Mouse (Mus musculus): ENCODE measurements around the gene Npy5r. TPM values are rescaled to one million over a fixed set of nuclear protein-coding genes. Genes with fewer than 3 reads are reported as not detected.

Npy5r gene
- polyA plus RNA-seq (2015; fragmentation: Nextera tagmentation; extraction: Ambion mirVana) = 2.8 and 2.9 TPM in 2 replicates

DNA sequence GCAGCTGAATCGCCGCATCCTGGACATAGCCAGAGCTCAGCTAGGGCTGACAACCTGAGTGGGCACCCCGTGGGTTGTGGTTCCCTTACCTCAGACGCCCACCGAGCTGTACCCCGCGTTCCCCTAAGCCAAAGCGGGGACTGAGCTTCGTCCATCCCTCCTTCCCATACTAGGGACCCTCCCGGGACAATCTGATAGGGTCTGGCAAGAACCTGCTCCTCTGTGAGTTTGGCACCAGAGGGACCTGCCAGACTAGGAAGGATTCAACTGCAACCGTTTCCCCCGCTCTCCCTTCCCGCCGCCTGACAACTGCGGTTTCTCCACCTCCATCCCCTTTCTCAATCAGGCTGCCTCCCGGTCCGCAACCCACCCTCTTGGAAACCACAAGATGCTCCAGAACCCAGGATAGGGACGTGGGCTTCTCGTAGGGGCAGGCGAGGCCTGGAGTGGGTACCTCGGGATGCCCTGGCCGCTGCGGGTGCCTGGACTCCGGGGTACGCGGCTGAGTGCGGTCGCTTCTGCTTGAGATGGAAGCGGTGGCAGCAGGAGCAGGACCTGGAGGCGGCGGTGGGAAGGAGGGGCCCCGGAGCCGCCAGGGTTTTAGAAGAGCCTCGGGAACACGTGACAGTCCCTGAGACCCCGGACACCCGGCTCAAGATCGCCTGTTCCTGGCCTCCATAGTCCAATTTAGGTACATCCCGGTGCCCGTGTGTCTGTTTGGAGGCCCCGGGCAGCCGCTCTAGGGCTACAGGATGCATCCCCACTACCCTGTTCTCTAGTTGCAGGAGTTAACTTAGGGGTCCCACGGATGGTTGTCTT lies at the start of gene Npy5r:
Npy5r (minus strand) TSS at position 618 of the 819 bp plus-strand sequence.
- H3K27ac ChIP-seq (replicated peaks) = peak within 1 kb of the TSS; percentile 61; the same call in 1 of the 2 replicates
- peaks cover 18% of the 10 kb centered on the region; the same call in 1 of the 2 replicates for H3K4me1 ChIP-seq
- no peaks in the 10 kb centered on the region for H3K9me3 ChIP-seq (replicated peaks)
- peak; percentile 82 for ATAC-seq (ENCODE audit: low FRiP score)
- peak within 1 kb of the TSS; percentile 76 for H3K9ac ChIP-seq (replicated peaks)
- H3K36me3 ChIP-seq = no peaks in the 10 kb centered on the region
- 1% methylated on average over 43 of the region's 43 CpGs for whole genome bisulfite sequencing
- peak within 1 kb of the TSS; percentile 91 for H3K4me2 ChIP-seq
- no peaks in the 10 kb centered on the region for H3K27me3 ChIP-seq (replicated peaks)
- H3K4me3 ChIP-seq (replicated peaks) = peak within 1 kb of the TSS; percentile 58

DNA sequence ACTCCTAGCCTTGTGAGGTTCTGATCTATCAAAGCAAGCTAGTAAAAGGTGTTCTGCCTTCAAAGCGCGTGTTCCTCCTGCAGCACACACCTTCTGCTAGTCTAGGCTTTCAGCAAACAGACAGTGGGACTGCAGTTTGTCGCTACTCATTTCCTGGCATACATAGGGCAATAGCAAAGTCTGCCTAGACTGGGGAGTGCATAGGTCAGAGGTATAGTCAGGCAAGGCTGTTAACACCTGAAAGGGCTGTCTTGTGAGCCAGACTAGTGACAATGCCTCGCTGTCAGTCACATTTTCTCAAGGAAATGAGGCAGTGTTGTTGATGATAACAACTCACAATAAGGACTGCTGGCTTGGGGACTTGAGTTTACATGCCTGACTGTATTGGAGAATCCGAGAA lies 44.0 kb upstream of the Npy5r start:
- Histone ChIP-seq H3K27me3 (replicated peaks) (no peaks in the 10 kb centered on the region), H3K4me1 (no peaks in the 10 kb centered on the region), H3K9ac (replicated peaks) (no peak overlapping the region), H3K9me3 (replicated peaks) (no peaks in the 10 kb centered on the region), H3K36me3 (no peaks in the 10 kb centered on the region), H3K27ac (replicated peaks) (no peak overlapping the region), H3K4me3 (replicated peaks) (no peak overlapping the region), H3K4me2 (no peak overlapping the region)
- no peak for ATAC-seq (ENCODE audit: low FRiP score)
- WGBS = 62% methylated on average over 5 of the region's 5 CpGs

DNA sequence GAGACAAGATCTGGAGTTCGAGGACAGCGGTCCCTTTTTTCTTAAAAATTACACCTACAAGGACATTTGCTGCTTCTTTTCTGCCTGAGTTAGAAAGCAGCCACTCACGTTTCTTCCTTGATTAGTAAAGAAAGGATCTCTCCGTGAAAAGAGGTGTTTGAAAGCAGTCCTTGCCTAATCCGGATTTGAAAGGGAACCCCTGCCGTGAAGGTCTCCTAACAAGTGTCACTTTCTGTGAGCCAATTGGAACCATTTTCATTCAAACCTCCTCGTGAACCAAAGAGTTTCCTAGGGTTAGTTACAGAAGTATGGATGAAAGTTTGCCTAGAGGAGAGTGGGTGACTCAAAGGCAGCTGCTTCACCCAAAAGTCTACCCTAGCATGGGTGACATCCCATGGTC lies 41.5 kb upstream of the Npy5r start:
- Histone ChIP-seq H3K4me3 (replicated peaks) (no peak overlapping the region), H3K36me3 (no peaks in the 10 kb centered on the region), H3K27ac (replicated peaks) (no peak overlapping the region), H3K4me1 (no peaks in the 10 kb centered on the region), H3K27me3 (replicated peaks) (no peaks in the 10 kb centered on the region), H3K4me2 (no peak overlapping the region), H3K9ac (replicated peaks) (no peak overlapping the region), H3K9me3 (replicated peaks) (no peaks in the 10 kb centered on the region)
- ATAC-seq (ENCODE audit: low FRiP score) = no peak
- 39% methylated on average over 7 of the region's 7 CpGs for WGBS

DNA sequence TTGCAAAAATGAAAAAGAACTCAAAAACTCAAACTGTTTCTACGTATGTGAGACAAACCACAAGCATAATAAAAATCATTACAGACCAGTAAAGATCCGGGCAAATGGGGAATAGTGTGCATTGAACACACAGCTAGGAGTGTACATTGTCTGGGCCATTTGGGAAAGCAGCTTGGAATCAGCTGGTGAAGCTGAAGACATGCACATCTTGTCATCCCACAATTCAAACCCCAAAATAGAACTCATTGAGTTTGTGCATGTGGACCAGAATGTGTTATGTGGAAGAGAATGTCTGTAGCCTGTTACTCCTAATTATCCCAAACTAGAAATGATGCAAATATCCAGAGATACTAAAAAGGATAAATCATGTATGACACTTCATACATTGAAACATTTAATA lies 34.9 kb upstream of the Npy5r start:
- no peaks in the 10 kb centered on the region for H3K9me3 ChIP-seq (replicated peaks)
- no peaks in the 10 kb centered on the region for H3K27me3 ChIP-seq (replicated peaks)
- no peak for ATAC-seq (ENCODE audit: low FRiP score)
- no peak overlapping the region for H3K4me2 ChIP-seq
- H3K4me1 ChIP-seq = no peaks in the 10 kb centered on the region
- WGBS = 76% methylated on average over 2 of the region's 2 CpGs
- no peaks in the 10 kb centered on the region for H3K36me3 ChIP-seq
- H3K4me3 ChIP-seq (replicated peaks) = no peak overlapping the region
- H3K27ac ChIP-seq (replicated peaks) = no peak overlapping the region
- no peak overlapping the region for H3K9ac ChIP-seq (replicated peaks)

DNA sequence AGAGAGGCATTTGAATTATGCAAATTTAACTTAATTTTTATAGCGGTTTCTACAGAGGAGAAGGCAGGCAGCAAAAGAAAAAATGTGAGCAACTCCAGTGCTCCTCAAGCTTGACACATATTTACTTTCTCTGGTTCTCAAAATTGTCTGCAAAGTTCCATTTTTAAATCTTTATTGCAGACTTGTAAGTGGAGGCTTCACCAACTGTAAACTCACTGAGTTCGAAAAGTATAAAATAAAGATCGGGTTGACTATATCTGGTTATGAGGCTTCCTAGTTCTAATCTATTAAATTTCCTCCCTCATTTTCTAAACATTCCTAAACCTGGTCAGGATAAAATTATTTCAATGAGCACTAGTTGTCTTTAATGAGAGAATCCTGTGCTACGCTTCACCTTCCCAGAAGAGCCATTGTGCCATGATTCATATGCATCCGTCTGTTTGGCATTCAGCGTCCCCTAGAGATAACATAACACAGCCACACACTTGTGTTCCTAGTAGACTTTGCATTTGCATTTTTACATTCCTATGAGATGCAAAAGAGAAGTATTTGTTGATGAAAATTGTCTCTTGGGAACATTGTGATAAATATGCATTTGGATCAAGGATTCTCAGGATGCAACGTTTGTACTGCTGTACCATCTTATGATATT lies 26.5 kb upstream of the Npy5r start:
- WGBS = 71% methylated on average over 7 of the region's 7 CpGs
- no peak for ATAC-seq (ENCODE audit: low FRiP score)
- no peaks in the 10 kb centered on the region for H3K27me3 ChIP-seq (replicated peaks)
- no peak overlapping the region for H3K4me2 ChIP-seq
- no peaks in the 10 kb centered on the region for H3K36me3 ChIP-seq
- no peaks in the 10 kb centered on the region for H3K4me1 ChIP-seq
- H3K9ac ChIP-seq (replicated peaks) = no peak overlapping the region
- H3K27ac ChIP-seq (replicated peaks) = no peak overlapping the region
- no peak overlapping the region for H3K4me3 ChIP-seq (replicated peaks)
- no peaks in the 10 kb centered on the region for H3K9me3 ChIP-seq (replicated peaks)

DNA sequence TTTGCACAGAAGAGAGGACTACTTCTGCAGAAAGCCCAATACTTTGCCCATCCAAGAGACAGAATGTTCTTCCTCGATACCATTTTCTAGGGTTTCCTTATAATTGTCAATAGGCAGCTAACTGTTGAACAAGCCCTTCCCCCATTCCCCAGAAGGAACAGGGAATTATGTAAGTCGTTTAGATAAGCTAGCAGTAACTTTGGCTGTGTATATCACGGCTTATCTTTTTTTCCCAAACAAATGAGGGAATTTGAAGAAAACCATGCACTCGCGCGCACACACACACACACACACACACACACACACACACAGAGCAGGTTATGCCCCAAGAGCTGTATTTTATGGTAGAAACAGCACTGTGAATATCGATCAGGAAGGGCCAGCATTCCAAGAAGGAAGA lies 10.9 kb upstream of the Npy5r start:
- WGBS = 70% methylated on average over 7 of the region's 7 CpGs
- H3K4me3 ChIP-seq (replicated peaks) = peak overlapping the region; percentile 50
- no peak for ATAC-seq (ENCODE audit: low FRiP score)
- no peak overlapping the region for H3K27ac ChIP-seq (replicated peaks)
- no peaks in the 10 kb centered on the region for H3K36me3 ChIP-seq
- H3K9me3 ChIP-seq (replicated peaks) = no peaks in the 10 kb centered on the region
- H3K27me3 ChIP-seq (replicated peaks) = no peaks in the 10 kb centered on the region
- H3K9ac ChIP-seq (replicated peaks) = no peak overlapping the region
- peaks cover 13% of the 10 kb centered on the region for H3K4me1 ChIP-seq
- H3K4me2 ChIP-seq = peak overlapping the region; percentile 79

DNA sequence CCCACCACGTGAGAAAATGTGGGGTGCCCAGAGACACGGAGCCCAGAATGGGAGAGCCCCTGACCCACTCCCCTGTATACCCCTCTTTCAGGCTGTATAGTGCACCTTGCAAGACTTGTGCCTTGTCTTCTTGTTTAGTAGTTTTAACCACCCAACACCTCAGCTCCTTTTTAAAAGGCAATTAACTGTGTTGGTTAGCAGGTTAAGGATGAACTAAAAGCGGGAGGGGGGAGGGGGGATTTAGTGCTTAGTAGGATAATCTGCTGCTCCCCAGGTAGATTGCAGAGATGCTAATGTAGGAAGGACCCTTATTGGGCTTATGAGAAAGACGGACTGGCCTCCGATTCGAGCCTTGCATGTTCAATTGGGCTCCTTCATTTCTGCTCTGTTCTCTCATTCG lies 10.1 kb upstream of the Npy5r start:
- Histone ChIP-seq H3K27me3 (replicated peaks) (no peaks in the 10 kb centered on the region), H3K4me3 (replicated peaks) (peak overlapping the region; percentile 50), H3K9ac (replicated peaks) (peak overlapping the region; percentile 42), H3K36me3 (no peaks in the 10 kb centered on the region), H3K4me2 (peak overlapping the region; percentile 79), H3K4me1 (peaks cover 13% of the 10 kb centered on the region), H3K27ac (replicated peaks) (no peak overlapping the region), H3K9me3 (replicated peaks) (no peaks in the 10 kb centered on the region)
- 4% methylated on average over 7 of the region's 7 CpGs for WGBS
- peak; percentile 34 for ATAC-seq (ENCODE audit: low FRiP score)

DNA sequence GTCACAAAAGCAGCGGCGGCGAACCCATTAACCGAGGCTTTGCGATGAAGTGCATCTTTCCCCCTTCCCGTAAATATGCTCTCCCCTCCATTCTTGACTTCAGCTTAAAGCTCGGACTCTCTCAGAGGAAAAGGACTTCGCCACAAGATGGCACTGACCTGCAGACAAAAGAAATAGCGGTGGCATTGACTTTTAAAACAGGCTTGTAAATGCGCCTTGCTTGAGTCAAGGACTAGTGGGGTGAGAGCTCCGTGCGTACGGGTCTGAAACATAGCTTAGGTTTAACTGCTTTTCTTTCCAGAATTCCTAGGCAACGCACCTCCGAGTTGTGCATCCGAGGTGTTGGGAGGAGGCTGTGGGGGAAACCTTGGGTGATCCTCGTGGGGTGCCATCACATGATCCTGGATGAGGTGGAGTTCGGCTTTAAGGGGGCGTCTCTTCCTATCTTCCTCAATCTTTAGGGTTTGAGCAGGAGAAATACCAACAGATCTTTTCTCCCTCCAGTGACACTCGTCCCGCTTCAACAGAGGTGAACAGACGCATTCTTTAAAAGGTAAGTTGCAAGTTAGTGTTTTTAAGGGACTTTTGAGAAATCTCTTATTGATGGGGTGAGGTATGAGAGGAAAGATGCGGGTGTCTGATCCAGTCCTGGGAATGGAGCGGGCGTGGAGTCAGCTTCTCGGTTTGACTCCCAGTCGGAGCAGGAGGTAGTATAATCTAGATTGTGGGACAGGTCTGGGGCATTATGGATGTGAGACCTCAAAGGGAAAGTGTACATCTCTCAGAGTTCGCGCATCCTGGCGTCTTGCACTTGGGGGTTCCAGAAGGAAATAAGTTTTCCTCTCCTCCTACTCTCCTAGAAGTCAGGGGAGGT lies 9.3 kb upstream of the Npy5r start, which contains the start of gene Npy1r:
Npy1r (plus strand) TSS at position 223 of the 874 bp plus-strand sequence.
- Histone ChIP-seq H3K4me2 (peak within 1 kb of the TSS; percentile 79), H3K27me3 (replicated peaks) (no peaks in the 10 kb centered on the region), H3K4me3 (replicated peaks) (peak within 1 kb of the TSS; percentile 50), H3K4me1 (peaks cover 13% of the 10 kb centered on the region), H3K9ac (replicated peaks) (peak within 1 kb of the TSS; percentile 42), H3K36me3 (no peaks in the 10 kb centered on the region), H3K27ac (replicated peaks) (peak within 1 kb of the TSS; percentile 54; the same call in 1 of the 2 replicates), H3K9me3 (replicated peaks) (no peaks in the 10 kb centered on the region)
- 1% methylated on average over 30 of the region's 30 CpGs for WGBS
- ATAC-seq (ENCODE audit: low FRiP score) = peak; percentile 85

DNA sequence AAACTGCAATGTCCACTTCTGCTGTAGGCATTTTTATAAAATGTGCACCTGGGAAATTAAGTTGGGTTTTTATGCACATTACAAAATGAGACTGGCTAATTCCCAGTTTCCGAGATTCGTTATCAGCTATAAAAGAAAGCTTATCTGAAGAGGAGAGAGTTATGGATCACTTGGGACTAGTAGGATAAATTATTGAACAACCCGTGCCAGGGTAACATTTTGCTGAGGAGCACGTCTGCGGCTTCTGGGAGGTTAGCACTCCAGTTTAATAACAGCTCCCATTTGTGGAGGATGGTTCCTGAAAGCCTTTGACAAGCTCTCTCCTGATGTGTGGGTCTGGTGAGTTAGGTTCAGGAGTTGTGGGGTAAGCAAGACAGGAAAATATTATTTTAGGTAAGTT lies 2.5 kb upstream of the Npy5r start:
- H3K27me3 ChIP-seq (replicated peaks) = no peaks in the 10 kb centered on the region
- 34% methylated on average over 5 of the region's 5 CpGs for WGBS
- peak; percentile 36 for ATAC-seq (ENCODE audit: low FRiP score)

DNA sequence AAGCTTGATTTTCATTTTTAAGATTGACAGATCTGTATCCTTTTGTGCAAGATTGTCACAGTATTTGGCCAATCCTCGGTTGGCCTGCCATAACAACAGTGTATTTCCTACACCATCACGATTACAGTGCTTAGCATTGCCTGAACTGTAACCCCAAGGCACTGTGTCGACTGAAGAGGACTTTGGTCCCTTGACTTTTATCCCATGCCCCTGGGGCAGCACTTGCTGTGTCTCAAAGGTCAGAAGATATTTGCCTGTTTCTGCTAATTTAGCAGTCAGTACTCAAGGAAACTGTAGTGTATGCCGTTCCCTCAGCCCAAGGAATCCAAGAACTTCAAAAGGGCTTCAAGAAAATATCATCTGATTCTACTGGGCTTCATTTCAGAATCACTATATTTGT lies 871 bp upstream of the Npy5r start:
- Histone ChIP-seq H3K4me2 (peak overlapping the region; percentile 91), H3K4me1 (peaks cover 18% of the 10 kb centered on the region; the same call in 1 of the 2 replicates), H3K9ac (replicated peaks) (no peak overlapping the region), H3K27ac (replicated peaks) (no peak overlapping the region), H3K4me3 (replicated peaks) (no peak overlapping the region), H3K27me3 (replicated peaks) (no peaks in the 10 kb centered on the region), H3K9me3 (replicated peaks) (no peaks in the 10 kb centered on the region), H3K36me3 (no peaks in the 10 kb centered on the region)
- ATAC-seq (ENCODE audit: low FRiP score) = no peak
- 65% methylated on average over 4 of the region's 4 CpGs for WGBS

More for the DNA sequence above, 2.5 kb upstream of the Npy5r start:
- Histone ChIP-seq H3K27ac (replicated peaks) (no peak overlapping the region), H3K4me1 (peaks cover 18% of the 10 kb centered on the region; the same call in 1 of the 2 replicates), H3K4me3 (replicated peaks) (no peak overlapping the region), H3K36me3 (no peaks in the 10 kb centered on the region), H3K9ac (replicated peaks) (no peak overlapping the region), H3K9me3 (replicated peaks) (no peaks in the 10 kb centered on the region), H3K4me2 (no peak overlapping the region)

DNA sequence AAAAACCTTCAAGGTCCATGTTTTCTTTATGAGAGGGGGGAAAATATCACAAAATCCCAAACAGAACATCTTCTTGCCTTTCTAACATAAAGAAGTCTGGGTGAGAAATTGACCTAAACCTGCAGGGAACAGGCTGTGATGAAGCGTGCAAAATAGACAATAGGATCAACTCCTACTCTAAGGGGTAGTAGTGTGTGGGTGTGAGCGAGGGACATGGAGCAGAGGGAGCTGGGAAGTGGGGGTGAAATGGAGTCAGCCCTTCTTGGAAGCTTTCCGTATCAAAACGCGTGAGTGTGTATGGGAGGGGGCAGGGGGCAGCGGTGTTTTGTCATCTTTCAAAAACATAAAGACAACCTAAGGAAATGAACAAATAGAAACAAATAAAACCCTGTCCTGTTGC lies 467 bp upstream of the Npy5r start:
- Histone ChIP-seq H3K36me3 (no peaks in the 10 kb centered on the region), H3K9ac (replicated peaks) (peak overlapping the region; percentile 76; the same call in 1 of the 2 replicates), H3K4me2 (peak overlapping the region; percentile 91), H3K9me3 (replicated peaks) (no peaks in the 10 kb centered on the region), H3K27me3 (replicated peaks) (no peaks in the 10 kb centered on the region), H3K27ac (replicated peaks) (no peak overlapping the region), H3K4me1 (peaks cover 18% of the 10 kb centered on the region; the same call in 1 of the 2 replicates), H3K4me3 (replicated peaks) (peak overlapping the region; percentile 58)
- WGBS = 39% methylated on average over 6 of the region's 6 CpGs
- no peak for ATAC-seq (ENCODE audit: low FRiP score)

Measured in neural tube, embryonic 15.5 days (tissue).